In the genomic region with DNA sequence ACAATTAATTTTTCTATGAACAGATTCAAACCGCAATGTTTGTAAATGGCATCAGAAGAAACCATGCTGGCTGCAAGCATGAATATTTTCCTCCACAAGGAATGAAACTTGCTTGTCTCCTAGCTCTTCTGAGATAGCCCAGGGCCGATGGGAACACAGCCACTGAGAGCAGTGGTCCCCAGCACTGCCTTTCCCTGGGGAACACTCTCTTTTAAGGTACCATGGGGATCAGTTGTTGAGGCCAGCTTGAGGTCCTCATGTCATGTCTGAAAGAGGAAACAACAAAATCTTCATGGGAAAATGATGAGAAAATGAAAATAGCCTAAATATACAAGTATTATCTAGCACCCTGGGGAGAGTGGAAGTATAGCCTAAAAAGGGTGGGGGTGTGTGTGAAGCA, we compare ENCODE assay signal across 21 mouse cellular contexts. TPM values are rescaled to one million over a fixed set of nuclear protein-coding genes. Genes with fewer than 3 reads are reported as not detected.
DNase-seq lines count a peak whose midpoint lies in the region; ATAC-seq and TF ChIP-seq lines count a peak whose summit lies in the region.
"Had no signal": no experiment of that assay in that cellular context is flagged by ENCODE, and none has a peak within 500 bp of the region (broad histone marks: within the 10 kb centered on the region; RNA-seq: fewer than 3 reads in every experiment).

No protein-coding gene starts in this region.

- intact Hi-C loops in gastrocnemius, adult 2 months (cut with DNase I) = no loop called here

- H3K9ac ChIP-seq in midbrain, embryonic 14.5 days (replicated peaks; ENCODE audit: low read length) = no peak overlapping the region
- no peak overlapping the region for H3K9ac ChIP-seq in midbrain, embryonic 13.5 days (replicated peaks)
- H3K9ac ChIP-seq: embryonic facial prominence, embryonic 15.5 days; heart, embryonic 13.5 days; hindbrain, embryonic 13.5 days had no signal

- H3K4me1 ChIP-seq in heart, embryonic 10.5 days = no peaks in the 10 kb centered on the region
- no peaks in the 10 kb centered on the region for H3K4me1 ChIP-seq in midbrain, embryonic 14.5 days (ENCODE audit: control insufficient read depth, insufficient read depth, low read length)
- H3K4me1 ChIP-seq in midbrain, embryonic 13.5 days (replicated peaks) = no peaks in the 10 kb centered on the region
- H3K4me1 ChIP-seq: embryonic facial prominence, embryonic 15.5 days; heart, embryonic 13.5 days; hindbrain, embryonic 13.5 days had no signal

- no peaks in the 10 kb centered on the region for H3K27me3 ChIP-seq in heart, embryonic 10.5 days (ENCODE audit: insufficient read depth, poor library complexity, severe bottlenecking)
- no peaks in the 10 kb centered on the region for H3K27me3 ChIP-seq in midbrain, embryonic 14.5 days (ENCODE audit: control insufficient read depth, insufficient read depth, low read length)
- H3K27me3 ChIP-seq in midbrain, embryonic 13.5 days = no peaks in the 10 kb centered on the region
- H3K27me3 ChIP-seq: embryonic facial prominence, embryonic 15.5 days; heart, embryonic 13.5 days; hindbrain, embryonic 13.5 days had no signal

- 75% methylated on average over 2 of the region's 2 CpGs for WGBS in heart, embryonic 10.5 days
- 76% methylated on average over 2 of the region's 2 CpGs for WGBS in midbrain, embryonic 14.5 days
- 76% methylated on average over 2 of the region's 2 CpGs for WGBS in midbrain, embryonic 13.5 days

- no peak for ATAC-seq in midbrain, embryonic 14.5 days (ENCODE audit: low FRiP score, low TSS enrichment)
- ATAC-seq in midbrain, embryonic 13.5 days = no peak
- ATAC-seq: forebrain, embryonic 16.5 days; hindbrain, postnatal 0 days had no signal

- DNase-seq in gastrocnemius, adult 2 months = no peak
- DNase-seq in gastrocnemius, postnatal 25 days = no peak
- DNase-seq in heart, adult 8-10 months (ENCODE audit: low spot score) = peak; percentile 15
- DNase-seq in heart, embryonic 10.5 days (ENCODE audit: low spot score) = no peak
- DNase-seq in midbrain, embryonic 14.5 days = peak; percentile 0
- DNase-seq in neural tube, embryonic 10.5 days (ENCODE audit: extremely low spot score, low spot score) = no peak
- DNase-seq in embryo, embryonic 10.5 days (ENCODE audit: low spot score) = no peak
- DNase-seq: adrenal gland, postnatal 14 days; cerebellum, adult 2 months; cerebellum, postnatal 10 days; embryo, embryonic 11 days; gastrocnemius, postnatal 36 days; kidney, adult 11 months; kidney, adult 9 months had no signal

- no peaks in the 10 kb centered on the region for H3K9me3 ChIP-seq in heart, embryonic 10.5 days
- H3K9me3 ChIP-seq in midbrain, embryonic 14.5 days (ENCODE audit: control insufficient read depth, low read length) = no peaks in the 10 kb centered on the region
- H3K9me3 ChIP-seq in midbrain, embryonic 13.5 days = no peaks in the 10 kb centered on the region
- H3K9me3 ChIP-seq: embryonic facial prominence, embryonic 15.5 days; heart, embryonic 13.5 days; hindbrain, embryonic 13.5 days had no signal

- no peak overlapping the region for H3K4me2 ChIP-seq in midbrain, embryonic 14.5 days (ENCODE audit: low read length)
- H3K4me2 ChIP-seq in midbrain, embryonic 13.5 days (replicated peaks) = no peak overlapping the region
- H3K4me2 ChIP-seq: embryonic facial prominence, embryonic 15.5 days; heart, embryonic 13.5 days; hindbrain, embryonic 13.5 days had no signal

- no peak for TF ChIP-seq CTCF in gastrocnemius, adult 2 months (IDR thresholded peaks at IDR 0.05)

- H3K27ac ChIP-seq in gastrocnemius, adult 2 months = peak overlapping the region; percentile 24; the same call in 1 of the 2 replicates
- H3K27ac ChIP-seq in heart, embryonic 10.5 days = no peak overlapping the region
- no peak overlapping the region for H3K27ac ChIP-seq in midbrain, embryonic 14.5 days (replicated peaks; ENCODE audit: low read depth, low read length)
- no peak overlapping the region for H3K27ac ChIP-seq in midbrain, embryonic 13.5 days
- H3K27ac ChIP-seq: embryonic facial prominence, embryonic 15.5 days; heart, embryonic 13.5 days; hindbrain, embryonic 13.5 days; hindbrain, postnatal 0 days had no signal

- no peak overlapping the region for H3K4me3 ChIP-seq in gastrocnemius, adult 2 months
- H3K4me3 ChIP-seq in heart, embryonic 10.5 days = no peak overlapping the region
- H3K4me3 ChIP-seq in midbrain, embryonic 14.5 days (replicated peaks; ENCODE audit: low read depth, low read length) = no peak overlapping the region
- no peak overlapping the region for H3K4me3 ChIP-seq in midbrain, embryonic 13.5 days (replicated peaks)
- H3K4me3 ChIP-seq: embryonic facial prominence, embryonic 15.5 days; erythroblast, embryonic 14.5 days; heart, embryonic 13.5 days; hindbrain, embryonic 13.5 days had no signal

- H3K36me3 ChIP-seq in heart, embryonic 10.5 days = no peaks in the 10 kb centered on the region
- no peaks in the 10 kb centered on the region for H3K36me3 ChIP-seq in midbrain, embryonic 14.5 days (ENCODE audit: control insufficient read depth, insufficient read depth, low read length)
- no peaks in the 10 kb centered on the region for H3K36me3 ChIP-seq in midbrain, embryonic 13.5 days
- H3K36me3 ChIP-seq: embryonic facial prominence, embryonic 15.5 days; heart, embryonic 13.5 days; hindbrain, embryonic 13.5 days had no signal

RNA-seq across cellular contexts. Expression of gene Nuf2, which starts 55.1 kb away (rescaled TPM):
- not detected for total RNA-seq in gastrocnemius, adult 2 months (2021)
- under 1 TPM; 0.54 to 0.70 TPM for total RNA-seq in gastrocnemius, postnatal 25 days (2021)
- total RNA-seq in heart, adult 8-10 months (2022) = under 1 TPM in 3 of 4 experiments, not detected in 1; 0.16 to 0.52 (median 0.38) TPM
- polyA plus RNA-seq in heart, embryonic 10.5 days (2016; fragmentation: Nextera tagmentation; extraction: Ambion mirVana) = 47.3 and 48.5 TPM in 2 replicates
- 8.1 and 15.9 TPM in 2 replicates for polyA plus RNA-seq in midbrain, embryonic 14.5 days (2014; fragmentation: Nextera tagmentation; extraction: Ambion mirVana)
- 29.8 and 34.1 TPM in 2 replicates for polyA plus RNA-seq in midbrain, embryonic 13.5 days (2015; fragmentation: Nextera tagmentation; extraction: Ambion mirVana)

Comparison
In these comparisons a context has a peak if more than half of its experiments do, and no peak if none do; other contexts are left out.
1. DNase-seq: peak in heart, adult 8-10 months (single experiment) and midbrain, embryonic 14.5 days (single experiment); none in gastrocnemius, adult 2 months (single experiment), gastrocnemius, postnatal 25 days (single experiment), heart, embryonic 10.5 days (single experiment), neural tube, embryonic 10.5 days (single experiment) and embryo, embryonic 10.5 days (single experiment).